Mouse (Mus musculus): Measurements from ENCODE around the gene Gm5767.
A peak's percentile ranks its signal among the peaks of the same experiment; 100 is the strongest.

The Gm5767 gene

DNA sequence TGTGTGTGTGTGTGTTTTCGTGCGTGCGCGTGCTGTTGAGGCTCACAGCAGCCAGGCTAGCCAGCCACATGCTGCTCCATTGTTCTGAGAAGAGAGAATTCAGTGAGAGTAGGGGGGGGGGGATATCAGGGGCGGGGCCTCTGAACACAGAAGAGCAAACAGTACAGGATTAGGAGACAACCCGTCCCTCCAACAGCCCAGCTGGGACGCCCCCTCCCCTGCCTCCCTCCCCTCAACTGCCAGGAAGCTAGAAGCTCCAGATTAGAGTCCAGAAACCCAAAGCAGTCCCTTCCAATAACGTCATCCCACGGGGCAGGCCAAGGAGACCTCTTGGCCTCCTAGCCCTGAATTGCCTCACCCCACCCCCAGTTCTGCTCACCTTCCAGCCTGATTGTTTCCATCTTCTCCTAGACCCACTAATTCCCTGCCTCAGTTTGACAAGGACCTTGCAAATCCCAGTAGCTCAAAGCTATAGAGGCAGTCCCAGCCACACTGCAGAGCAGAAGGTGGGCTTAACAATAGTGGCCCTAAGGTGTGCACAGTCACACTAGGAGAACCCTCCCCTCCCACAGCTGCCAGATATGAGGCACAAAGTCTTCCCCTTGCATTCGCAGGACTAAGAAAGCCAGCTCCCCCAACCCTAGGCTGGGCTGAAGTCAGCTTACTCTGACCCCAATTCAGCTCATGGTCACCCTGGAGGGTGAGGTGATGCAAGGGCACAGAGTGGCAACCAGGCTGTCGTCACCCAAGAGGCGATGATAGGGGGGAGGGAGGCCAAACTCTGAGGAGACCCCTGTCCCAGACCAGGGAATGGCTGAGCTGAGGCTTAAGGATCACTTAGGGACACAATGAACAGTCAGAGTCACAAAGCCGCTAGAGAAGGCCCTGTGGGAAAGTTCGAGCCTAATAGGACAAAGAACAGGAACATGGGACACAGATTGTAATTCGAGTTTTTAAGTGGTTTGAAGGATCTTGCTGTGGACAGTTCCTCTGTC lies 10.2 kb upstream of the Gm5767 start:
- peak; percentile 61 for DNase-seq (ENCODE audit: low spot score)

- peak; percentile 97 for DNase-seq (ENCODE audit: low spot score)
These were observed 8.8 kb upstream of the Gm5767 start, which contains the start of gene Carhsp1 for GRCm38 (mm10) chr16:8671551-8672349. Carhsp1 (minus strand) TSS chr16:8672155.

DNA sequence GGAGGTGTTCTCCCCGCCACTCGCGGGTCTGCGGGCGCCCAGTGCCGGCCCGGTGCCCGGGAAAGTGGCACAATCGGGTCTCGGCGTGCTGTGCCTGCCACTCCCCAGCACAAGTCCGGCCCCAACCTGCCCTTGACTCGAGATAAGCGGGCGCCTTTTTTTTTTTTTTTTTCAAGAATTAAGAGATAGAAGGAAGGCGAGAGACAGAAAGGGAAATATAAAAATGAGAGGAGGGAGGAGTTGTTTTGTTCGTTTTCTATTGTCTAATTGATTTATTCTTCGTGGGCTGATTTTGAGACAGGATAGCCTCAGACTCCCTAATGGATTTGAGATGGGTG lies 8.3 kb upstream of the Gm5767 start:
- DNase-seq (ENCODE audit: low spot score): no peak

DNA sequence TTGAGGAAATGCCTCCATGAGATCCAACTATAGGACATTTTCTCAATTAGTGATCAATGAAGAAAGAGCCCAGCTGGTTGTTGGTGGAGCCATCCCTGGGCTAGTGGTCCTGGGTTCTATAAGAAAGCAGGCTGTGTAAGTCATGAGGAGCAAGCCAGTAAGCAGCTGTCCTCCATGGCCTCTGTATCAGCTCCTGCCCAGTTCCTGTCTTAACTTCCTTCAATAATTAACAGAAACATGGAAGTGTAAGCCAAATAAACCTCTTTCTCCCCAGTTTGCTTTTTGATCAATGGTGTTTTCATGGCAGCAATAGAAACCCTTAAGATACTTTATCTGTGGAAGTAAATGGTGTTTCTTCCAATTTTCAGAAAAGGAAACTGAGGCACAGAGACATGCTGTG lies 7.8 kb upstream of the Gm5767 start:
- no peak for DNase-seq (ENCODE audit: low spot score)

DNA sequence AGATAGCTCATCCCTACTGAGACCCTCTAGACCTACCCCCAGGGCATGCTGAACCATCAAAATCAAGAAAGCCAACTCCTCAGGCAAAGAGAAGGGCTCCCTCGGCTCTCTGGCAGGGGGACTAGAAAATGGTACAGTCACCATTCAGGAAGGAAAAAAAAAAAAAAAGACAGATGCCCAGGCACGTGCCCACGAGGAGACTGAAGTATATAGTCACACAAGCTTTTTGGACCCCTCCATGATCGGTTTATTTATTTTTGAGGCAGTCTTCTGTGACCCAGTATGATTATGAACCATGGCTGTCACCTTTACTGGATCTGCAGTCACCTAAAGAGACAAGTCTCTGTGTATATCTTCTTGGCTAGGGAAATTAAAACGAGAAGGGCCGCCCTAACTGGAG lies 7.2 kb upstream of the Gm5767 start:
- no peak for DNase-seq (ENCODE audit: low spot score)

DNA sequence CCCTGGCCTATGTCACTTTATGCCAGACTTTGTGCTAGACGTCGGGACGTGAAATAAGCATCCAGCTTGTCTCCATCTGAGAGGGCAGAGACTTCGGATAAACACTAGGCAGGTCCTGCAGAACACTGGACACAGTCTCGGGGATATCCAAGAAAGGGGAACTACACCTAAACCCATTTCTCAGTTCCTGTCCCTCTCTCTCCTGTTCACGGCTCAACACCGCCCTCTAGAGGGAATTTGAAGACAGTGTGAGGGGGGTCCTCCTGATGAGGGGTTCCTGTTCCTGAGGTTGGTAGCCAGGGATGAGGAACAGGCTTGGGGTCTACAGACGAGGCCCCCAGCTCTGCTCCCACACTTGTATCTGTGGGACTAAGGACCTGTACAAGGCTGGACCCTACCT lies 6.4 kb upstream of the Gm5767 start:
- DNase-seq (ENCODE audit: low spot score): peak; percentile 86

DNA sequence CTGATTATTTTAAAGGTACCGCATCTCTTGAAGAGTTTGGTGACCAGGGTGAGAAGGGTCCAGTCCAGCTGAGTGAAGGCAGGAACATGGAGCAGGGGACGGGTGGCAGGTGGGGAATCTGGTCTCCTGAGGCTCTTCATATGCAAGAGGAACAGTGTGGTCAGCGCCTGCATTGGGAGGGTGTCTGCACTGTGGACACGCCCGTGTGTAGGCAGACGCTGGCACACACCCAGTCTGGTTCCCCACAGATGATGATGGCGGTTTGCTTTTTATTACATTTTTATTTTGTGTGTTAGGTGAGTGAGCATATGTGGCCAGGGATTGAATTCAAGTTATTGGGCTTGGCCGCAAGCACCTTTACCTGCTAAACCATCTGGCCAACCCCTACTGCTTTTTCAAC lies 5.0 kb upstream of the Gm5767 start:
- DNase-seq (ENCODE audit: low spot score): no peak

GRCm38 (mm10) chr16:8676228-8676627 lies 4.3 kb upstream of the Gm5767 start:
- no peak for DNase-seq (ENCODE audit: low spot score)

DNA sequence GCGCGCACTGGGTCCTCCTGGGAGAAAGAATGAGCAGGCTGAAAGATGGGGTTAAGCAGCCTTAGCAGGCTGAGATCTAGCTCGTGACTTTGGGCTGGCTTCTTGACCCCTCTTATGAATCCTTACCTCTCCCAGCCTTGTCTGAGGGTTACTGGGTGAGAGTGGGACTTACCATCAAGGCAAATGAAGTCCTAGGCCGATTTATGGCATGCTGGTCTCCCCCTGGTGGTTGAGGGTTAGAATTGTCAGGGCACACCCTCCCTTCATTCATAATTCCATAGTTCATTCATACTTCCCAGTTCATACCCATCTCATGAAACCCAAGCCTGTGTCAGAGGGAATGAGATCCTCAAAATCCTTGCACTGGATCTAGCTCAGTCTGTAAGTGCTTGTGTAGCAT lies 3.8 kb upstream of the Gm5767 start:
- peak; percentile 80 for DNase-seq (ENCODE audit: low spot score)

DNA sequence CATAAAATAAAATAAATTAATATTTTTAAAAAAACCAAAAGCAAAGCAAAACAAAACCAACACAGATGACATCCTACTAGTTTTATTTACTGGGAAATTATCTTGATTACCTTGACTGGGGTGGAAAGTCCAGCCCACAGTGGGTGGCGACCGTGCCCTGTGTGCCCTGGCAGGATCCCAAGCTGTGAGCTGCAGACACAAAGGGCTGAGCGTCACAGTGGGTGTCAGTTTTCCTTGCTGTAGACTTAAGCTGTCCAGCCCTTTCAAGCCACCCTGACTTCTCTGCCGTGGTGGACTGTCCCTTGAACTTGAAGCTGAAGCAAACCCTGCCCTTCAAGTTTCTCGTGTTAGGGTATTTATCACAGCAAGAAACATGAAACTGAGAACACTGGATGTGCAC lies 2.5 kb upstream of the Gm5767 start:
- no peak for DNase-seq (ENCODE audit: low spot score)

DNA sequence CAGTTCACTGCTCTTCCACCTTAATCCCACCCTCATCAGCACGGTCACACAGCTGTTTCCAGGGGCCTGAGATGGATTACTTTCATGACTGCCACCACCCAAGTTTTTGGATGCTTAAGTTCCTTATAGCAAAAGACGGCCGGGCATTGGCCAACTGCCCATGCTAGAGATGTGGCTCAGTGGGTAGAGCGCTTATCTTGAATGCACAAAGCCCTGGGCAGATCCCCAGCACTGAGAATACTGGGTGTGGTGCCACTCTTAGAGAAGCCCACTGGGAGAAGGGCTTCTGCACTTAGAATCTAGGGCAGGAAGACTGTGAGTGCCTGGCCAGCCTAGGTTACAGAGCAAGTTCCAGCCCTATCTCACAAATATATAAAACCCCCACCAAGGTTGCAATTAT lies 1.9 kb upstream of the Gm5767 start:
- no peak for DNase-seq (ENCODE audit: low spot score)

- DNase-seq (ENCODE audit: low spot score): no peak
These were observed 790 bp upstream of the Gm5767 start for GRCm38 (mm10) chr16:8679780-8680179.

DNA sequence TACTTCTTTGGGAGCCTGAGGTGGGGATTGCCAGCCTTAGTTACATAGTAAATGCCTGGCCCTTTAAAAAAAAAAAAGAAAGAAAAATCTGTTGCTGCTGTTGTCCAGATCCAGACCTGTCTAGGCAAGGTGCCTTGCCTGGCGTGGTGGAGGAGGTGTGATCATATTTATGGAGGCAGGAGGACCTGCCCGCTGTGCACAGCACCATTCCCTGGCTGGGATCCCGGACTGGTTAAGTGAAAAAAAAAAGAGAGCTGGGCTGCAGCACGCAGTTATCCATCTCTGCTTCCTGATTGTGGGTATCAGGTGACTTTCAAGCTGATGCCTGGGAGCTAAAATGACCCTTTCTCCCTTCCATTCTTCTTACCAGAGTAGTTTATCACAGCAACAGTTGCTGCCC lies 4.5 kb downstream of the Gm5767 start:
- no peak for DNase-seq (ENCODE audit: low spot score)

DNA sequence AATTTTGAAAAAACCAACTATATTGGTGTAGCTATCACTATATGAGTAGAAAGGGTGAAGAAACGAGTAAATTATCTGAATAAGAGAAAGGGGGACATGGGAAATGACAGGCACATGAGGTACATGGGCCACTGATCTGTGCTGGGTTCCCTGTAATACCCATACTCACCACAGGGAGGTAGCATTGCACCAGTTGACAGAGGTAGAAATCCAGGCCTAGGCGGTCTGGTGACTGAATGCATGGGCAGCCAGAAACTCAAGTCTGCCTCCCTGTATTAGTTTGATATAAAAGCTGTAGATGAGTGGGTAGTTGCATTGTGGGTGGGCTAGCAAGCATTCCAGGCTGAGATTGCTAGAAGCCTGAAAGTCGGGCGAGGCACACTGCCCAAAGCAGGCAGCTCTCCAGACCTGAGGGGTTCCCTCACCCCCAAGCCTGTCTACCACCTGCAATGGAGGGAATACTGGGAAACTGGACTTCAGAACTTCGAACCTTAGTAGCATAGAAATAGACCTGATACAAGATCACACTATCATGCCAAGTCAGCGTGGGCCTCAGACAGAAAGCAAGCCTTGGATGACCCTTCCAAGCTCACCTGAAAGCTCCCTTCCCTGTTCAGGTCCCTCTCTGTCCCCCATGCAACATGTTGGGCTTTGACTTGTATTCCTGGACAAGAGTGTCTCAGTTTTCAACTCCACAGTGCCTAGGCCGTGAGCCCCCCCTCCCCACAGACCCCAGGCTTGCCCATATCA lies 5.7 kb downstream of the Gm5767 start:
- peak; percentile 80 for DNase-seq (ENCODE audit: low spot score)

- no peak for DNase-seq (ENCODE audit: low spot score)
These were observed 6.4 kb downstream of the Gm5767 start for GRCm38 (mm10) chr16:8686871-8687535.

DNA sequence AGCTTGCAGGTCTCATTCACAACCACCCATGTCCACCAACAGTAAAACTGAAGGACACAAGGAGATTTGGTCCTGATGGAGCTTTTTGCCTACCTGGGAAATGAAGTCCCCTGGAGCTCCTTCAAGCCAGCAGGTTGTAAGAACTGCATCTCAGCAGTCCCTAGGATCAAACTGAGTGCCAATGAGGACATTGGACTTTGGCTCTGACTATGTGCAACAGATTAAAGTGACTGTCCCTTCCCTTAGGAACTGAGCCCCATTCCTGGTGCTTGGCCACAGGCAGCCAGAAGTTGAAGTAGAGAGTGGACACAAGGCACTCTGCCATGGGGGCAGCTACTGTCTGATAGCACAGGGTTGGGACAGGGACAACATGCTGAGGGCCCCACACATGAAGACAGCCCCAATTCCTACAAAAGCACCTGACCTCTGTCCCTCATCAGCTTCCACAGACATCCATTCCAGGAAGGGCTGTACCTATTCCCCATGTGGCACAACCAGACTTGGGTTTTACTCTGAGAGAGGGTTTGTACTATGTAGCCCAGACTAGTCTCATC lies 7.1 kb downstream of the Gm5767 start:
- no peak for DNase-seq (ENCODE audit: low spot score)

GRCm38 (mm10) chr16:8689979-8690656 lies 9.5 kb downstream of the Gm5767 start:
- no peak for DNase-seq (ENCODE audit: low spot score)

- DNase-seq (ENCODE audit: low spot score): no peak
These were observed 10.6 kb downstream of the Gm5767 start for GRCm38 (mm10) chr16:8691206-8691605.

DNA sequence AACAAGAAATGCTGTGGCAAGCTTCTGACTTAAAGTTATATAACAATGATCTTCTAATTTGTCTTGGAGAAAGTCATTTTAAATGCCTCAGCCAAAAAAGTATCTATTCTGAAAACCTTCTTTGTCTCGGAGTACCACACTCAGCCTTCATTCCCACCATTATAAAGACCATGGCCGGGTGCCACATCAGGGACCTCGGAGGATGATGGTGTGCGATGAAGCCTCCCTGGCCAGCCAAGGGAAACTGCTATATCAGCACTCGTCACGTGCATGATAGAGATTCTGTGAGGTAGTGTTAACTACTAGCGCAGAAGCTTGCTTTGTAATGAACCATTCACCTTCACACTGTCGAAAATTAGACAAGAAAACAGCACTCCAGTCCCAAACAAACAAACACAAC lies 19.0 kb downstream of the Gm5767 start:
- DNase-seq (ENCODE audit: low spot score): no peak

DNA sequence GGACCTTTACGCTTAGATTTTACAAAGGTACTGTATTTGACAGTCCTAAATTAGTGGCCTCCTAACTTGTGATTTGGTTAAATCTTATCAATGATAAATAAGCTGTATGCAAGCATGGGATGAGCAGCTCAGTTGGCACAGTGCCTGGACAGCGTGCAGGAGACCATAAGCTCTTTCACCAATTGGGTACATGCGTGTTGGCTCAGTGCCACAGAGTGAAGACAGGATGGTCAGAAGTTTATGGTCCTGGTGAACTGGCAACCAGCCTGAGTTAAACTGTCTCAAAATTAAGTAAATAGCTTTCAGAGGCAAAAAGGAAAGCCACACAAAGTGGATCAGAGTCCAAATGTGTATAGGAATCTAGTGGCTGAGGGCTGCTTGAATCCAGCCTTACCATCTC lies 20.0 kb downstream of the Gm5767 start:
- DNase-seq (ENCODE audit: low spot score): no peak

- no peak for DNase-seq (ENCODE audit: low spot score)
These were observed 31.4 kb downstream of the Gm5767 start for GRCm38 (mm10) chr16:8711998-8712397.
